Mouse (Mus musculus): ENCODE measurements at regions not wholly inside any gene's neighbourhood (a gene's known extent, or its start where the extent isn't known, plus 50 kb on each side); places are given as distances from the start of the nearest gene placed in this dataset.

DNA sequence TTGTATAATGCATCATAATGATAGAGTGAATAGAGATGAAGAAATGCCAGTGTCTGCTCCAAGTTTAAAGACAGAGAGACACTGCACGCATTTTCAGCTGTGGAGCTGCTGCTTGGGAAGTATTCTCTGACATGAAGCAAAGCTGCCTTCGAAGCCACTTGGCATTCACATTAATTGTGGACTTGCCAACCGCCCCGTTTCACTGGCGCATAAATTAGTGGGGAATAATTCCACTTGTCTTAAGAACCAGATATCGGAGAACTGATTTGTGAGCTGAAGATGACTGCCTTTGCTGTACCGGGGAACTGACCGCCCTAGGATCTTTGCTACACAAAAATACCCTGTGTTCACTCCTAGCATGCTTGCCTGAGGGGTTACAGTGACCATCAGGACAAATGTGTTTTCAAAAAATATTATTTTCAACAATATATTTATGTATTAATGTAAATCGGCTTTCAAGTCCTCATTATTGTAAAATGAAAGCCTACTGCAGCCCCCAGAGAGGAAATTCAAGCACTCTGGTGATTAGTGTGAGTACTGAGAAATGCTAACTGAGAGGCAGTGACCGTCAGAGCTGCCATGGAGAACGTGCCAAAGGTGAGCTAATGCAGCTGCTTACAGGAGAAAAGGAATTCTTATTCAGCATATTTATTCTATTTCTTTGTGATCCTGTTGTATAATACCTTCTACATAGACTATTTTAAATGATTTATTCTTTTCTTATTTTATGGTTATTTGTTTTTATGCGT is 638.9 kb downstream of the Bcl11a start:
- no peak for TF ChIP-seq CTCF (IDR thresholded peaks at IDR 0.05; ENCODE audit: low read depth, low read length)
- no peak for TF ChIP-seq POLR2A (IDR thresholded peaks at IDR 0.05; ENCODE audit: extremely low read depth, insufficient read depth, low read length)
